Mouse (Mus musculus) induced T-regulatory cell, adult 2 months (primary cell): ENCODE data around the gene Frmd5.
A peak's percentile ranks its signal among the peaks of the same experiment; 100 is the strongest.

Experiments
- DNase-seq: peaks from one replicate; pipeline ENCODE4 v3.0.0-alpha.2; 2012; ENCODE audit warnings: low read depth

The Frmd5 gene

DNA sequence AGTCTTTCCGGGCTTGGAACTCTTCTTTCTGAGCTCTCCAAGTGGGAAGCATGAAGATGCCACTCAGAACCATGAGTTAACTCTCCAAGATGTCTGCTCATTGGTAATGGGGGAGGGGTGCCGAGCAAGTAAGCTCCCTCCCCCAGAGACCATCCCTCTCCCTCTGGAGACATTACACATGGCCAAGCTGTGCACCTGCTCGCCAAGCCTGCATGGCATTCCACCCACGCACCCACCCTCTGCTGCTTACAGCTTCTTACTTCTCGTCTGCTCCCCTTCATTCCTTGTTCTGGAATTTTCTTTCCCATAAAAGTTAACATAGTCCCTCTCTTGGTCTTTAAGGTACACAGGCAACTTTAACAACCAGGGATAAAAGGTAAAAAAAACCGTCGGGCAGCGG lies 123.3 kb downstream of the Frmd5 start:
- no peak for DNase-seq

DNA sequence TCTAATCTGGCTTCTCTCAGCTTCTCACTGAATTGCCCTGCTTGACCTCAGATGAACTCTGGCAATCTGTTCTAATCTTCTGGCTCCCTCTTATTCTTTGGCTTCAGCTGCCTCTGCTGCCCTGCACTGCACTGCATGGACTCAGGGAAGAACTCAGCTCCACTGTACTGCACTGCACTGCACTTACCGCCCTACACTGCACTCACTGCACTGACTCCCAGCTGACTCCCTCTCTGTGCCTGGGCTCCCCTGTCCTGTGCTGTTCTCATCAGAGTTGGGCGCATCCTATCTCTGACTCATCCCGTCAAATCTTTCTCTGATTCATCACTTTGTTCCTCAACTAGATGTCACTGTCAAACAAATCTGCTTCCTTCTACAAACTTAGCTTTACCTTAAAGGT lies 124.5 kb downstream of the Frmd5 start:
- DNase-seq: no peak

DNA sequence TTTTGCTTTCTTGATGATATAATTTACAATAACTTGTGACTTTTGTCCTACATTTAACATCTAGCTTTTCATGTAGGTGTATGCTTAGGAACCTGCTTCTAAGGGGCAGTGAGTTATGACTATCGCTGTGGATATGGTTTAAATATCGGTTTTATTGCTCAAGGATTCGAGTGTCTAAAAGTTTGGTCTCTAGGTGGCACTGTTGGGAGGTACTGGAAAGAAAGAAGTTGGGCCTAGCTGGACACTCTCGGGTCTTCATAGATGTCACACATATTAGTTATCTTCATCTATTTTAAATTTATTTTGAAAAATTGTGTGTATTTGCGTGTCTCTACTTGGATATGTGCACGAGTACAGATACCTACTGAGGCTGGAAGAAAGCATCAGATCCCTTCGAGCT lies 127.2 kb downstream of the Frmd5 start:
- peak; percentile 34 for DNase-seq

DNA sequence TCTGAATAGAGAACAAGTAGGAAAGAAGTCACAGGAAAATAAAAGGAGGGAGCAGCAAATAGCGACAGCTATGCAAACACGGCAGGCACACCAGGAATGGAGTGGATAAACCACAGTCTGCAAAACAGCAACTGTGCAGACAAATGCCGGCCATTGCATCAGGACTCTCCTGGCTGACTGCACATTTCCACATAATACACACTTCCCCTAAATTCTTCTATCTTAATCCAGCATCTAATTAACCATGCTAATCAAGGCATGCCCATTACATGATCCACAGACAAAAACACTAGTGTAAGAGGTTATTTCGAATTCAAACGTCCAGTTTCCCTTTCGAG lies 129.3 kb downstream of the Frmd5 start:
- DNase-seq: no peak

DNA sequence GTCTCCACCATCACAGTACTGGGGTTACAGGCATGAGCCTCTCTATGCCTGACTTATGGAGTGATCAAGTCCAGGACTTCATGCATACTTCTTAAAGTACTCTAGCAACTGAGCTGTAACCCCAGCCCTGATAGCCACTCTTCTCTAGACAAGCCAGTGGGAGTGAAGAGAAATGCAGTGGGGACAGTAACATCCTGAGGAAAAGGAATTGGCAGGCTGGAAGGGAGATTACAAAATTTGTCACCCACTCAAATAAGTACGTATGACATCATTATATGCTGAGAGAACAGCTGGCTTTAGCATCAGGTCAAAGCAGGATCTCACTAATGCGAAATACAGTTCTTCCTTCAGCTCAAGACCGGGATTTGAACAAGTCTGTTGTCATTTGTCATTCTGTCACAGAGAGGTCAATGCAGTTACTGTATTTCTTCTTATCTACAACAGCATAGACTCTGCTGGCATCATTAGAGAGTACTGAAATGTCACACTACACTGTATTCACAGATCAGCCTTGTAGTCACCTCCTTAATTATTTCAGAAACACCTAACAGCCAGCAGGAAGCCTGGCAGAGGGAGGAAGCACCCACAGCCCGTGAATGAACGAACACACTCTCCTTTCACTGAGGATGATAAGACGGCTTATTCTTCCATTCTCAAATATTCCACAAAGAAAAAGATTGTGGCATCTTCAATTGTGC lies 129.8 kb downstream of the Frmd5 start:
- DNase-seq: no peak

DNA sequence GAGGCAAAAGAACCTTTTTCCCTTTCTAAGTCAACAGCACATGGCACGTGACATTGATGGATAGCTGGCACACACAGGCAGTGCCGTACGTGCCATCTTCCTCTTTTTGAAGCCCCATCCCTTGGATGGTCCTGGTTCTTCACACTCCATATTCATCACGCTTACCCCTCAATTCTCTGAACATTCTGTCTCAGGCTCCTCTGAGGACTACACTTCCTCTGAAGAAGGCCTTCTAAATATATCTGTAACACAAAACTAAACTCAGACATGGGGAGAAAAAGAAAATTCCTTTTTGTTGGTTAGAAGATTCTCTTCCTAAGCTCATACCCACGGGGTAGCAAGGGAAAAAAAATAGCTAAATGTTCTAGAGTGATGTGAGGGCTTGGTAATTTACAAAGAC lies 131.0 kb downstream of the Frmd5 start:
- DNase-seq: no peak

DNA sequence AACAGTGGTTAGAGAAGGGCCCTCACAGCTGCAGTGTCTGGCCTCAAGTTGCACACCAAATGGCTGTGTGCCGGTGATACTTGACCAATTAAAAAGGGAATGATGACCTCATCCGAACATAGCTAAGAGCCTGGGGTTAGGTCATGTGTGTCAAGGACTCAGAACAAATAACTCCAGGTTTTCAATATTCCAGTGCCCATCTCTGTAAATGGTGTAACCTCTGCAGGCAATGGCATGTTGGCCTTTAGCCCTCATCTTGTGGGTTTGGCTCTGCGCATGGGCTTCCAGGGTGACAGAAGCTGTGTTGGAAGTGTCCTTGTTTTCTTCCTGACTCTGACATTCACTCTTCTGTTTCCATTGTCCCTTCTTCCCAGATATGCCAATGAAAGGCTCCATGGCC lies 131.8 kb downstream of the Frmd5 start:
- DNase-seq: no peak

DNA sequence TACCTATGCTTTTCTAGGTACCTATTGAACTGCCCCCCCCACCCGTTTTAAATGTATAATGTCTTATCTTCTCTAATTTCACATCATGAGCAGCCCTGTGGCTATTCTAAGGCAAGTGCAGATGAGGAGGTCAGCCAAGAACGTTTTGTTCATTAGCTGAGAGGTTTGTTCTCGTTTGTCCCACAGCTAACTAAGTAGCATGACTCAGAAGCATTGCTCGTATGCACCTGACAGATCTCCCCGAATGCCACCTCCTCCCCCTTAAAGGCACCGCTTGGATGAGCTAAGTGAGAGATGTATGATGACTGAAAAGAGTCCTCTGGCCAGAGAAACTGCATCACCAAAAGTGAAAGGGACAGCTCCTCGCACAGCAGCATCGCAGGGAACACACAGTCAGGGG lies 132.7 kb downstream of the Frmd5 start:
- no peak for DNase-seq

DNA sequence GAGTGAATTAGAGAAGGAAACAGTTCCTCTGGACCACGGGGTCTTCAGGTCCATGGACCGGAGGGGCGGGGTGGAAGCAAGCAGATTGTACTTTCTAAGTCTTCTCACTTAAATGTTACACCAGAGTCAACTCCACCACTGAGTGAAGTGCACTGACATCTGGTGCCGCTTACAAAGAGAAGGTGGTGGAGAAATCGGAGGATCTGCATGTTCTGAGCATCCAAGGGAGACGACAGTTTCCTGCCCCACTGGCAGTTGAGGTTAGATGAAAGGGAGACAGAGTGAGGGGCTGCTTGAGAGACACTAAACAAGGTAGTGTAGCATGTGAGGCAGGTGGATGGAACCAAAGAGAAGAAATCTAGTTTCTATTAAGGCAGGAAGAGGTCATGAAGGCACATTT lies 137.0 kb downstream of the Frmd5 start:
- DNase-seq: no peak

DNA sequence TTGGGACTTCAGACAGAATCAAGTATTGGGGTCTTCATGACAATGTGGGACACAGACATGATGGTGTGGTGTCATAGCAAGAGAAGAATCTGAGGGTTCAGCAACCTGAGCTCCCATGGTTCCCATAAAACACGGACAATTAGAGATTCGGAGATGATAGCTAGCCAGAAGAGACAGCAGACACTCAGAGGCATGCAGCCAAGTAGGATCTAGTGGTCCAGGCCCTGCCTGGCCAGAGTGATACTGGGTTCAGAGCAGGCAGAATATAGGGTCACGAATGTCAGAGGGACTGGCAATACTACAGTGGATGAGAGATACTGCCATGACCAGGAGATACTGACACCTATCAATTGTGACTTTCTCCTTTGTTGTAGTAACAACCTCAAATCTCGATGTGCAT lies 138.6 kb downstream of the Frmd5 start:
- no peak for DNase-seq

DNA sequence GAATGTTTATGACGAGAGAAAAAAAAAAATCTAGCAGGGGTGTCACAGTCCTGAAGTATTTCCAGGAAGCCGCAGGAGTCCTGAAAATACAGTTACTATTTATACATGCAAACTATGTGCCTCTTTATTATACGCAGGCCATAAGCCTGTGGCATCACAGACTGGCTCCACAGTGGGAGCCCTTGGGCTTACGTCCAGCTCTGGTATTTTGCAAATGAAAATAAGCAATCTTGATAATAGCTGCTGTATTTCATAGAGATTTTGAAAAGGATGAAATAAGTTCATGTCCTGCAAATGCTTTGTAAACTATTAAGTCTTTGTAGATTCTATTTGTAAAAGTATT lies 145.8 kb downstream of the Frmd5 start:
- no peak for DNase-seq

DNA sequence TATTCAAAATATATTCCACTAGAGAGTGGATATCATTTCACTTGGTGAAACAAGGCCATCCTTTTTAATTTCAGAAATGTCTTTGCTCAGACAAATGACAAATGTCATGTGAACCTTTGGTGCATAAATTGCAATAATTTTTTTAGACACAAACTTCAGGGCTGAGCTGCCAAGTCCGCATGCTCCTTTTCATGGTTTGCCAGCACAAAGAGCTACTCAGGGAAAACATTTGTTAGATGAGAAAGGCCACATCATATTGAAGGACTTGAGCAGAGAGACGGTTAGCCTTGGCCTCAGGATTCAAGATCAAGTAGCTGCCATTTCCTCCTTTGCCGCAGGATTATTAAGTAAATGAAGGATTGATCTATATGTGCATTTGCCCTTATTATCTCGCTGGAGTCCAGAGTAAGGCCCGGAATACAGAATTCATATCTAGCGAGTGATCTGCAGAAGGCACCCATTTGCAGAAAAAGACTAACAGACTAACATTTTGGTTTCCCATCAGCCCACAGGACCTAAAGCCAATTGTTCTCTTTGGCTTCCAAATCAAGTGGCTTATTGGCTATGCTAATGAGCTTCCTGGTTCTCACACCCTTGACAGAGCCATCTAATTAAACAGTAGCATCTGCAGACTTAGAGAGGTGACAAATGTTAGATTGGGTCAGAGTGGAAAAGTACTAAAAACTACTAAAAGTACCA lies 146.3 kb downstream of the Frmd5 start:
- no peak for DNase-seq

DNA sequence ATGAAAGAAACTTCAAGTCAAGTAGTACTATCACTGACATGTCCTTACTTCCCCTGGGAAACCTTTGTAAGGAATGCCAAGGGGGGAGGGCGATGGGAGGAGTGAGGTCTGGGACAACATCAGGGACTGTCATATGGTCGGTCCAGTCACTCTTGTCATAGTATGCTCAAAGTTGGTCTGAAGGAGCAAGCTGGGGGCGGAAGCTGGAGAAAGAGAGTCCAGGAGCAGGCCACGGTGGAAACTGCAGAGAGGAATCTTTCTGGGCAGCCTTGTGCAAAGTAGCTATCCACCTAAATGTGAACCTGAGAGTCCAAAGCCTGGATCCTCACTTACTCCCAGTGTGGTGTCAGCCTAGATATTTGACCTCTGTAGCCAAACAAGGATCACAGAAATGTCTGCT lies 147.5 kb downstream of the Frmd5 start:
- no peak for DNase-seq

DNA sequence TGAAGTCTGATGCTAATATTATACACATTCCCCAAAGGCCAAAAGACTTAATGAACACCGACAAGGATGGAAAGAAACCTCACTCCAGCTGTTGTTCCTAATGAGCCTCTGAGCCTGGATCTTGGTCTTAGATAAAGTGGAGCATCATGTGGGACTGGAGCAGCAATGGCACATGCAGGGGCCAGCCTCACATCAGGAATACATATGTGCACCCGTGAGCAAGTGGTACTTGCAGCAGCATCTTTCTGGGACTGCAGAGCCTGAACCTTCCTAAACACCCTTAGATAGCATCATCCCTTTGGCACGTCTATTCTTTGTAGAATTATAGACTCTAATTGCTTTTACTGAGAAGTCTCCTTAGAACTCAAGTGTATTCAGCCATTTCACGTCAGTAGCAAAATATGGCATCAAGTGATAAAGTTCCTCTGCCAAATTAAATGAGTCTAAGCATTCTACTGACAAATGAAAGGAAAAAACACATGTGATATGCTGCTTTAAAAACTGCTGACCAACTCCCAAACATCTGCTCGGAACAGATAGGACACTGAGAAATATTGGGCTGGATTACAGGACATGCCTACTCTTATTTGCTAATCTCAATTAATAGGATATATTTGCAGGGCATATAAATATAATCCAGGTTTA lies 148.6 kb downstream of the Frmd5 start:
- no peak for DNase-seq

DNA sequence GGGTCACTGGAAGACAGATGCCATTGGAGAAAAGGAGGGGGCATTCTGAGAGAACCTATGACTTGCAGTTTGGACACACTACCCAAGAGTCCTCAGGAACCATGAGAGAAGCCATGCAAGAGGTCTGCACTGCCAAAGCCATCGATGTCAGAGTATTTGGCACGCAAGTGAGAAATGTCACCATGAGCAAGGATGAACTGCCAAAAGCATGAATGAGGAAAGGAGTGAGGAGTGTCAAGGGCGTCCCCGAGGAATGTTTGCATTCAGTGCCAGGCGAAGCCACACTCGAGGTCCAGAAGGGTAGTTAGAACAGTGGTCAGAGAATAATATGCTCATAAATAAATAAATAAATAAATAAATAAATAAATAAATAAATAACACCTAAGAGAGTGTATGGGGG lies 150.9 kb downstream of the Frmd5 start:
- no peak for DNase-seq

DNA sequence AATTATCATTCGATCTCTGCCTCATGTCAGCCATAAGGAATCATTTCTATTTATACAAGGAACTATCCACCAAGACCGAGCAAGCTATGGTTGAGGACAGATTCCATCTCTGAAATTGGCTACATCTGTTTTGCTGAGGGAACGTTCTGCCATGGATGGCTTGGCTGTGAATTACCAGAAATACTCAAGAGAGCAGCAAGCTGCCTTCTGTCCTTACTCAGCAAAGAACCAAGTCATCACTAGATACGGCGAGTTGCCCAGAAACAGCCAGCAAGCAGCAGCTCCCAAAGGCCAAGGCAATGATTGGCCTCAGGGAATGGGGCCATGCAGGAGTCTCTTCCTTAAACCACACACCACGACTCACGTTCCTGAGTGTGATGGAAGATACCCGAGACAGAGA lies 151.8 kb downstream of the Frmd5 start:
- no peak for DNase-seq

DNA sequence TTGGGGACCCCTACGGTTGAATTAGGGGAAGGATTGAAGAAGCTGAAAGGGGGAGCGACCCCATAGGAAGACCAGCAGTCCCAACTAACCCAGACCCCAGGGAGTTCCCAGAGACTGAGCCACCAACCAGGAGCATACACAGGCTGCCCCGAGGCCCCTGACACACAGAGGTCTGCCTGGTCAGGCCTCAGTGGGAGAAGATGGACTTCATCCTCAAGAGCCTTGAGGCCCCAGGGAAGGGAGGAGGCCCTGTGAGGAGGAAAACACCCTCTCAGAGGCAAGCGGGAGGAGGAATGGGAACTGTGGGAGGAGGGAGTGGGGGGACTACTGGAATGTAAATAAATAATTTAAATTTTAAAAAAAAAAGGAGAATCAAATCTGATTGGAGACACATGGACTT lies 160.4 kb downstream of the Frmd5 start:
- no peak for DNase-seq

DNA sequence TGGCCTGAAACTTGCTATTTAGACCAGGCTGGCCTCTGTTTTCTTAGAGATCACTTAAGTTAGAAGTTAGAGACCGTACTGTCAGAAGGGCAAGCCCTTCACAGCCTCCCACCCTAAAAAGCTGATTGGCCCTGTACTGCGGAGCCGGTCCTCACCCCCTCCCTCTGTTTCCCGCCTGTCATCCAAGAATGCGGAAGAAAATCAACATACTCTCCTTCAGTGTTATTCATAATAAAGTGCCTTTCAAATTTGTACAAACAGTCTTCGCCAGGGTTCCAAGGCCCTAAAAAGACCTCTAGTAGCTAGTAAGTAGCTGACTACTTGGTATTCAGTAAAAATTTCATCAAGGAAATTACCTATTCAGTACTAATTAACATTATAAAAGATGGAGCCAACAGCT lies 164.0 kb downstream of the Frmd5 start:
- DNase-seq: no peak

DNA sequence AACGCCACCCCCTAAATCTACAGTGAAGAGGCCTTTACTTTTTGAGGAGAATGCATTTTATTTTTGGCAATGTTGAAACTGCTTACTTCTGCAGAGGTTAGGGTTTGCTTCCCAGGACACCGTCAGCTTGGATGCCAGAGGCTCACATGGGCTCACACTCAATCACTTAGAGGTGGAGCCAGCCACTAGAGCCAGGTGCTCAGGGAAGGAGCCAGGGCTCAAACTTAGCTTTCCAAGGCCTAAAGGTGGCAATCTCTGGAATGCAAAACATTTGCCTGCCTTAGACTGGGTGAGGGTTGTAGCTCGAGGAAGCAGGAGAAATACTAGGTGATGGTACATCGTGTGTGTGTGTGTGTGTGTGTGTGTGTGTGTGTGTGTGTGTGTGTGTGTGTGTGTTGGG lies 174.8 kb downstream of the Frmd5 start:
- no peak for DNase-seq

DNA sequence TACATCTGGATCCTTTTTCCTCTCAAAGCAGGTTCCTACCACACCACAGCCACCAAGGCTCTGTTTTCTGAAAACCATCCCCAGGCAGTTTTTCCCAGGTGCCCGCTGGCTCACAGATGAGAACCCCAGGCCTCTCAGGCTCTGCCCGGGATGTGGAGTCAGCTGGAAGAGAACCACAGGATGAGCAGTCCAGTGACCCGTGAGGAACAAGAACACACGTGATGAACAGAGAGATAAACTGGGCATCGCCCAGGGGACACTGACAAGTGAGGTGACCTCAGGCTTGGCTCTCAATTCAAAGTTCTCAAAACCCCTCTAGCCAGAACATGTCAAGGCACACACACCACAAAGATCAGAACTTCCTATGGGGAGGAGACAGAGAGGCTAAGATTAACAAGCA lies 176.6 kb downstream of the Frmd5 start:
- no peak for DNase-seq

DNA sequence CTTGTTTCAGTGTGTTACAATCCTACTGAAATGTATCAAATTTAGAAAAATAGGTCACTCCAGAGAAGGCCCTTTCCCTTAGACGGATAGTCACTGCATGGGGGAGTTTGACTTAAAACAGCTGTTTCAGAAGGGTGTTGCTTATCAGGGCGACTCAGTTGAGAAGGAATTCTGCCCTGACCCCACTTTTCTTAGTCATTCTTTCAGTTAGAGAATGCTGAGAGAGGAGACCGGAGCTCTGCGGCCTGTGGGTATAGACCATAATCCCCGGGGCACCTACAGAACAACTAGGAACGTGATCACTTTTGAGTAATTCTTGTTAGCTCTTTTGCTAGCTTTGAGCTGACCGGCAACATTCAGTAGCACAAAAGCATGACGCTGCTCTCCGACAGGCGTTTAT lies 178.6 kb downstream of the Frmd5 start:
- DNase-seq: no peak

DNA sequence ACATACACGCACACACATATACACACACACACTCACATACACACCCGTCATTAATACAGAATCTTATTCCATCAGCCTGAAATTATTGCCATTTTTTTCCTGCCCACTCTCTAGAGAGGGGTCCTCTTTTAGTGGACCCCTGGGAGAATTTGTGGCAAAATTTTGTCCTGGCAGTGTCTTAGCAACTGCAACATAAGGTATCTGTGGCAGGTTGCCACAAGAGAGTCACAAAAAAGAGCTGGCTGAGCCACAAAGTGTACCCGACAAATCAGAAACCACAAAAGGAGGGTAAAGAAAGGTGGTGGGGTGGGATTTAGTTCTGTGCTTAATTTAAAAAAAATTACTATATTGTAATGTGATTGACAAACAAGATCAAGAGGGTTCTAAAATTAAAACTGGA lies 181.0 kb downstream of the Frmd5 start:
- DNase-seq: no peak

DNA sequence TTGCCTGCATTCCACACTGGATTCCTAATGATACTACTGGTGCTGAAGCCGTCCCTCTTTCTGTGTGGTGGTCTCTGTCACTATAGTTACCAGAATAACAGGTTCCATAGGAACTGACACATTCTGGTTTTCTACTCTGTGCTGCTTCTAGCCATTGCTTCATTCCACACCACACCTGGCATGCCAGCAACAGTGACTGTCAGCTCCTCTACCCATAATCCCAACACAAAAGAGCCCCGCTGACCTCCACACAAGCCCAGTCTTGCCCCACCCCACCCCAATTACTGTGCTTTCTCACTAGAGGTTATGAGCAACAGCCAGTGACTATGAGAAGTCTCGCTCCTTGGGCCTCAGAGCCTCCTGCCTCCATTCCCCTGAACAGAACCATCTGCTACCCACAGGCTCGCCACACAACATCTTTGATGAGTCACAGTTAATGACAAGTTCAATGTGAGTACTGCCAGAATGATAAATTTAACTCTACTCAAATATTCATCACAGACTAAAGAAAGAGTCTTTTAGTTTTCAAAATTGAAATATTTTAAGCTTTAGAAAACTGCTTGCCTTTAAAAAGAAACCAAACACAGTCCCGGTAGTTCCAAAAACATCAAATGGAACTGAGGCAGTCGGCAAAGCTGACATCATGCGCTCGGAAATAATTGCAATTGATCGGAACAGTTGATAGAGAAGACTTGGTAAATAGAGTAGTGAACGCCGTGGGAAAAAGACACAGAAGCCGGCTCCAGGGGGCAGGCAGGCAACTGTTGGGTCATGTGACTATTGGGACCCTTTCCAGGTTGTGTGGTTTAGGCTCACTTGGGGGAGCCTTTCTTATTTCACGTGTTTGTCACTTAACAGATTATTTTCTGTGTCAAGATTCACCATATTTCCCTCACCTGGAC lies 185.4 kb downstream of the Frmd5 start:
- no peak for DNase-seq
